Mouse (Mus musculus) A20 (cell line): ENCODE measurements around the gene Ptma.
"Not testable (repeated sequence)": the region's sequence is repeated elsewhere in the genome, so short reads cannot be mapped to it uniquely, and the experiment has no call there.

ENCODE experiments used
- DNase-seq: peaks from one replicate; pipeline ENCODE4 v3.0.0-alpha.2; 2011; ENCODE audit warnings: low read depth, low spot score

Gene Ptma

DNA sequence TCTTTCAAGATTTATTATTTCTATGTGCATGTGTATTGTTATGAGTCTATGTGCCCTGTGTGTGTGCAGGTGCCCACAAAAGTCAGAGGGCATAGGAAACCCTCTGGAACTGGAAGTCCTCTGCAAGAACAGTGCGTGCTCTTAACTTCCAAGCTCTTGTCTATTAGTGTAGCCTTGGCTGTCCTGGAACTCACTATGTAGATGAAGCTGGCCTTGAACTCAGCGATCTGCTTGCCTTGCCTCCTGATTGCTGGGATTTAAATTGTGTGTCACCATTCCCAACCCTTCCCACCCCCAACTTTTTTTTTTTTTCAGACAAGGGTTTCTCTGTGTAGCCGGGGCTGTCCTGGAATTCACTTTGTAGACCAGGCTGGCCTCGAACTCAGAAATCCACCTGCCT is 30.2 kb upstream of the Ptma start:
- DNase-seq = no peak

GRCm38 (mm10) chr1:86497361-86497760 is 29.2 kb upstream of the Ptma start:
- DNase-seq = peak; percentile 19

DNA sequence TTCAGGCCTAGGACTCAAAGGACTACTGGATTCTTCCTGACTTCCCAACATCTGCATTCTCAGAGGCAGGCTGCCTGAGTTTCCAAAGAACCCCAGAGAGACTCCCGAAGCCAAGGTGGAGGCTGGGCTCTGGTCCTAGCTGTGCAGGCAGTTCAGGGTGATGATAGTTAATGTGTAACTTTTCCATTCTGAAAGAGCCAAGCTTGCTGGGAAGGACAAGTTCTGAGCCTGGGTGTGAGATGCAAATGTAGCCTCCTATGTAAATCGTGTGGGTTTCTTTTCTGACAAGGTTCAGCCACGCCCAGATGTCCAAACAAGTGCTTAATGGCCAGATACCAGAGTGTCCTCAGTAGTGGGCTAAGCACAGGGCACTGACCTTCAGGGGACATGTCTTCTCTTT is 28.5 kb upstream of the Ptma start:
- peak; percentile 88 for DNase-seq

DNA sequence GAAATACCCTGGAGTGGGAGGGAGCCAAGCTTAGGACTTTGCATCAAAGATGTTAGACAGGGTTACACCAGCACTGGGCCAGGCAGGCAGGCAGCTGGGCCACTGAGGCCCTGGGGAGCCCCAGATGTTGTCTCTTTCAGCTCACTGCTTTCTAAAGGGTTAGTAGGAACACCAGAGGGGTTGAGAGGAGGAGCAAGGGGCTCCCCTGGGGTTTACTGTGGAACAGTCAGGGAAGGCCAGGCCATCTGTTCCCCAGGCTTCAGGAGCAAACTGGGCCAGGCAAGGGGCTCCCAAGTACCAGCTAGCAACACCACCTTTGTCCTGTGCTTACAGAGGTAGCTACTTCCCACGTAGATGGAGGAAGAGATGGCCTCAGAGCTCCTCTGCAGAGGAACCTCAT is 27.9 kb upstream of the Ptma start:
- DNase-seq = peak; percentile 82

- DNase-seq = peak; percentile 92
These were observed 26.6 kb upstream of the Ptma start for GRCm38 (mm10) chr1:86499903-86500302.

DNA sequence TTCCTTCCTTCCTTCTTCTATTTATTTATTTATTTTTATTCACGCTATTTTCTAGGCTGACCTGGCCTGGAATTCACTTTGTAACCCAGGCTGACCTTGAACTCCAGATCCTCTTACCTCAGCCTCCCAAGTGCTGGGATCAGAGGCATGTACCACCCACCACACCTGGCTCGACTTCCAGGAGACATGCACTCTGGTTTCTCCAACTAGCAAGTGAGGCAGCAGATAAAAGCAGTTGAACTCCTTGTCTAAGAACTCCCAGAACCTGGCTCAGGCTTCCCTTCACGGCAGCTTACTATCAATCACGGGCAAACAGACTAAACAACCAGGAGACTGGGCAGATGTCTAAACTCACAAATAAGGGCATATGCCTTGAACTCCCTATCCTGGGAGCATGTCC is 25.8 kb upstream of the Ptma start:
- no peak for DNase-seq

GRCm38 (mm10) chr1:86501114-86501532 is 25.4 kb upstream of the Ptma start:
- DNase-seq = peak; percentile 89

- DNase-seq = peak; percentile 96
These were observed 25.0 kb upstream of the Ptma start for GRCm38 (mm10) chr1:86501559-86501958.

DNA sequence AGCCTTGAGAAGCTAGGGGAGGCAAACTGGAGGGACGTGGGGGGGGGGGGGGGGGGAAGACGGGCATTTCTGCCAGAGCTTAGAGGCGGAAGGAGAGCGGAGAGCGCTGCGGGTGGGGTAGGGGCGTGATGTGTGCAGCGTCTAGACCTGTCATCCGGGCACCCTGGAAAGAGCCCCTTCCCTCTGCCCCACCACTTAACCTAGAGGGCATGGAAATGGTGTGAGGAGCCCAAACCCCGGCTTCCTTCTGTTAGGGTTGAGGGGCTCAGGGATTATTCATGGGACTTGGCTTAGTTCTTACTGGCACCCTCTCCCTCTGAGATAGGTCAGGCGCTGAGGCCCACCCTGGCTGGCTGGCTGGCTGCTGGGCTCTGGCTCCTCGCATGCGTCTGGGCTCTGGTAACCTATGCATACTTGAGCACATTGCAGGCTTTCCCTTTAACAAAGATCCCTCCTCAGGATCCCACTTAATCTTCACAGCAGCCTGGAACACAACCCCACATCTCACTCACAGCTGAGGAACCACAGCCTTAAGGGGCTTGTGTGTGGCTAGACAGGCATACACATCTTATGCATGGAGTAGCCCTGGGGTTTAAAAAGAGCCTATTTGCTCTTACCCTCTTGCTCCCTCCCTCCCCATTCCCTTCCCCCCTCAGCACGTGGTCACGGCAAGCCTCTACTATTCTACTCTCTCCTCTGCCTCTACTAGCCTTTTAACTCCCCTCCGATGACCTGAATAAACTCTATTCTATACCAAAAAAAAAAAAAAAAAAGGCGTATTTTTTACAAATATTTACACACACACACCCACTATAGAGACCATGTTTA is 24.1 kb upstream of the Ptma start:
- DNase-seq = peak; percentile 91

DNA sequence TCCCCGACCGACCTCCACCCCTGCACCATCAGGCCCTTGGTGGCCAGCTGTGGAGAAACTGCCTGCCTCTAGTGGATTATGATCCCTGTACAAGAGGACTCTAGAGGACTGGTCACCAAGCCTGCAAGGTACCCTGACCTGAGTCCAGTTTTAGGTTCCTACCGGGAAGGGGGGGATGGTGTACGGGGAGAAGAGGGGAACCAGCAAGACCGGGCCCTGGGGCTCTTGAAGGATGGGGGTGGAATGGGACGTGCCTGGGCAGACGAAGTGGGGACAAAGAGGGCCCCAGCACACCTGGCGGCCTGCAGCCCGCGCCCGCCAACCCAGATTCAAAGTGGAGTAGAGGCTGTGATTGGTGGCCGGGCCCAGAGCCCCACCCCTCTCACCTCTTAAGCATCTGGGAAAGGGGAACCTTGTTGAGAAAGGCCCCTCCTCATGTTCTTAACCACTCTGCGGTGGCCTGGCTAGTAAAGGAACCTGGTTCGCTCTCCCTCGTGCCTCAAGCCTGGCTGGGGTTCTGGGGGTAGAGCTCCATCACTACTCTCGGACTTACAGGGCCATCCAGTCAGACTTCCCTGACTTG is 23.3 kb upstream of the Ptma start:
- peak; percentile 98 for DNase-seq

- DNase-seq = peak; percentile 99
These were observed 22.4 kb upstream of the Ptma start for GRCm38 (mm10) chr1:86503906-86504696.

- no peak for DNase-seq
These were observed 21.7 kb upstream of the Ptma start for GRCm38 (mm10) chr1:86504697-86505421.

GRCm38 (mm10) chr1:86505461-86505860 is 21.1 kb upstream of the Ptma start:
- peak; percentile 62 for DNase-seq

DNA sequence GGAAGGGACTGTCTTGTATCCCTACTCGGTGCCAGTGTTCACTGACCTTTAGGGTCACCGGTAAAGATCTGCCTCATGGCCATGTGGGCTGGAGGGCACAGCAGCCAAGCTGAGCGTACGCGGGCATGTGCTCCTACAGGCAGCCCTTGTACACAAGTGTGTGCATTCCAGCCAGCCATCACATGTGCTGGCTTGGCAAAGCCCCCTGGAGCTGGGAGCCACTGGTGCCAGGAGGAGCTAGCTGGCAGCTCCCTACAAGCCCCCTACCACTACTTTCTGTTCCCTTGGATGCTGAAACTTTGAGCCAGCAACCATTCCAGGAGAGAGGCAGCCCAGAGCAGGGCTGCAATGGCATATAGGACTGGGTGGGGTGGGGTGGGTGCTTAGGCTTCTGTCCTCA is 20.1 kb upstream of the Ptma start:
- no peak for DNase-seq

DNA sequence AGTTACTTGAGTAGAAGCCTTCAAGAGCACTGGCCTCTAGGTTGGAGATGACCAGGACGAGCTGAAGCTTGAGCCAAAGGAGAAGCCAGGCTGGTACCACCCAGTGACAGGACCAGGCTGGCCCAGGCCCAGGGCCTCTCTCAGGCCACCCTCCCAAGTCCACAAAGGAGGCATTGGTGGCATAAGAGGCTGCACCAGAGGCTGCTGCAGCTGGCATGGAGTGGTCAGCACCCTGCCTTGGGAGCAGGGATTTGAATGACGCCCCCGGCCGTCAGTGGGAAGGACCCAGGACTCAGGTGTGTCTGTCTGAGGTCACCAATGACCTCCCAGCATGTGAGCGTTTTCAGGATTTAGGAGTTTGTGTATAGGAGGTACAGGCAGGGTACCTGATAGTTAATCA is 18.7 kb upstream of the Ptma start:
- DNase-seq = no peak

GRCm38 (mm10) chr1:86509410-86509809 is 17.1 kb upstream of the Ptma start:
- DNase-seq = peak; percentile 97

DNA sequence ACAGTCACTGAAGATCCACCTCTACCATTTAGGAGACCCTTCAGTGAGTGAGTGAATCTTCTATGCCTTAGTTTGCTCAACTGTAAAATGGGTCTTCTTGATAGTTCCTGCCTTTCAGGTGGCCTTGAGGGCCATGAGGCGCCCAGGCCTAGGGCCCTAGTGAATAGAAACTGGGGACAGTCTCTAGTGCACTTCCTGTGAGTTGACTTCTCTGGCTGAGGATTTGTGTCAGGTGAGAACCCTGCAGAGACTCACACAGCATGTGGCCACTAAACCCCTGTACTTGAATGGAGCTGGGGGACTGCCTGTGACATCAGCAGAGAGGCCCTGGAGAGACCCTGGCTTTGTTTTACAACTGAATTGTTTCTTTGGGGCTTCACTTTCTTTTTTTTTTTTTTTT is 16.3 kb upstream of the Ptma start:
- DNase-seq = peak; percentile 43

- no peak for DNase-seq
These were observed 15.7 kb upstream of the Ptma start for GRCm38 (mm10) chr1:86510676-86511441.

DNA sequence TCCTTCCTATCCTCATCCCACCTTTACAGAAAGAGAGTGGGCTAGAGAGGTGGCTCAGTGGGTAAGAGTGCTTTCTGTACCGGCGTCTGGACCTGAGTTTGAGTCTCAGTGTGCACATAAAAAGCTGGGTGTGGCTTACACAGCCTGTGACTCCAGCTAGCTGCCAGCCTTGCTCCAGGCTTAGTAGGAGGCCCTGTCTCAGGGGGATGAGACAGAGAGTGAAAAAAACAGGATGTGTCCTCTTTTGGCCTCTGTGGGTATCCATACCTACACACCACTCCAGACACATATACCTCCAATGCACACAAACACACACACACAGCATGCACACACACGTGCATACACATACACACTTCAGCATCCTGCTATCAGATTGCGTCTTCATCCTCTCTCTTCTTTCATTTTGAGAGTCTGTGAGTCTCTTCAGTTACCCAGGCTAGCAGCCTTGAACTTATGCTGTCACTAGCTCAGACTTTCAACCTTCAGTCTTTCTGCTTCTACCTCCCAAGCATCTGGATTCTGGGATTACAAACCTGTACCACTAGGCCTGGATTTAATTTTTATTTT is 14.3 kb upstream of the Ptma start:
- DNase-seq = no peak

GRCm38 (mm10) chr1:86513031-86513430 is 13.5 kb upstream of the Ptma start:
- DNase-seq = not testable (repeated sequence)
